Mouse (Mus musculus) stomach, adult 2 months (tissue): Measurements from ENCODE around the gene 1110059E24Rik. TPM values are rescaled to one million over a fixed set of nuclear protein-coding genes. Genes with fewer than 3 reads are reported as not detected.

ENCODE experiments used
- polyA plus RNA-seq: library from polyadenylated mRNA; depleted of rRNA; stranded (reverse); fragments of >200 nt; gene quantifications from 2 replicates; pipeline ENCODE4 v1.2.3, GENCODE M21; 2012; rRNA removed

Gene 1110059E24Rik
- polyA plus RNA-seq: 0.18 and 0.25 TPM in 2 replicates

DNA sequence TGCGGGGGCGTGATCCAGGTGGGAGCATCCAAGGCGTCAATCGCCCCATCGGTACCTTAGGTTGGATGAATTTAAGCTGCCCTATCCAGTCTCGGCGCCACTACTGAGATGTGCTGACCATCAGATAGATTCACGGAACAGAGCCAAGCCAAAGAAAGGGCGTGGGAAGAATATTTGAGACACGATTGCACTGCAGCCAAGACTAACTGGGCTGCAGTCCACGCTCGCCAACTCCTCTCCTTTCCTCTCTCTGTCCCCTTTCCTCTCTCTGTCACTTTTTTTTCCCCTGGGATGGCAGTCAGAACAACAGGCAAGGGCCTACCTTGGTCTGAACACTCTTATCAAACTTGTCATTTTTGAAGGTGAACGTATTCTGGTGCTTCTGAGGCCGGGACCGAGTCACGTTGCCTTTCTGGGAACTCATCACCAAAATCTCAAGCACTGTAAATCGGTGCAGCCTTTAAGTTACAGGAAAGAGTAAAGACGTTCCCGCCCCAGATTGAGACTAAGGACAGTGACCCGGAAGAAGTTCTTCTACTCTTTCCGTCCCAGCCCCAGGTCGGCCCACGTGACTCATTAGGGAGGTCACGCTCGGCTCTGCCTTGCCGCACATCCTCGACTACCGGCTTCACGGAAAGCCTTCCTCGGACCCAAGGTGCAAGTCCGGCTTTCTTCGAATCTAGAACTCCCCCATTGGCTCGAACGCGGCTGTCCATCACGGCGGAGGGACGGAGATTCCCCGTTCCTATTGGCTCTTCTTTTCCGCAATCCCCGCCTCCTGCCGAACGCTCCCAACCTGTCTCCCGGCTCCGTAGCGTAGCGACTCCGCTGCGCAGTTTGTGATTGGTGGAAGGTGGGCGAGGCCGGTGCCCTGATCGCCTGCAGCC lies at the start of gene 1110059E24Rik:
1110059E24Rik (minus strand) TSS at position 692 of the 887 bp plus-strand sequence.

DNA sequence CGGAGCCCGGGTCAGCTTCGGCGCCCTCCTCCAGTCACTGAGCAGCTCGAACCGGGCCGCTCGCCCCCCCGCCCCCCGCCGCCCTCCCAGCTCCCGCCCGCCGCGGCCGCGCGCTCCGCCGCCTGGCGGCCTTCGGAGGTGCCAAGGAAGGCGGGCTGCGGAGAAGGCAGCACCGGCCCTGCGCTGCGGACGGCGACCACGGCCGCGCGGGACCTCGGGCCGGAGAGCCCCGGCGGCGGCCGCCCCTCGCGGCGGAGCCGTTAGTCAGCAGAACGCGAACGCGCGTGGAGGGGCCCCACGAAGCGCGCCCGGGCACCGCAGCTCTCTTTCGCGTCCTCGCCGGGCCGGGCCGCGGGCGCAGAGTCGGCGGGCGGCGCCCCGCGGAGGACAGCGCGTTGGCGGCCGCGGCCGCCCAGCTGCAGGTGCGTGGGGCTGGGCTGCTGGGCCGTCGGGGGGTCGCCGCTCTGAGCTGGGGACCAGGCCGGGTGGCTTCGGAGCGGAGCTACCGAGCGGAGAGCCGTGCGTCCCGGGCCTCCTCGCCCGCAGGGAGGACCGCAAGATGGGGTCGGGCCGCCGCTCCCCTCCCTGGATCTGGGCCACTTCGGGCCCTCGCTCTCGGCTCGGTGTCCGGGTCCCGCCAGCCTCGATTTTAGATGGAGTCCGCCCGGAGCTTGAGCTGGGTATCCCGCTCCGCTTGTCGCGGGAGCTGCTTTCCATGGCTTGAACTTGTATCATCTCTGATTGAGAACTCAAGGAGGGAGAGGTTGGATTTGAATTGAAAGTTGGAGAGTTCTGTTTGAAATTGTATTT lies 601 bp upstream of the 1110059E24Rik start, which contains the start of gene Abhd17b:
Abhd17b (plus strand) TSS at position 14 of the 810 bp plus-strand sequence.

Other genes with a start within 250 kb of the 1110059E24Rik start
- gene Gda, start 179.5 kb downstream of the 1110059E24Rik start, polyA plus RNA-seq: 1.7 and 2.0 TPM in 2 replicates
- 4.3 and 5.4 TPM in 2 replicates for gene Abhd17b, start 209 bp upstream of the 1110059E24Rik start, polyA plus RNA-seq
- gene Cemip2, start 125.4 kb upstream of the 1110059E24Rik start, polyA plus RNA-seq: 1.2 and 1.5 TPM in 2 replicates